Mouse (Mus musculus): ENCODE results near the gene Lrmda. TPM values are rescaled to one million over a fixed set of nuclear protein-coding genes. Genes with fewer than 3 reads are reported as not detected.

Lrmda gene
- polyA plus RNA-seq, 1 experiment = 0.65 TPM

- Histone ChIP-seq H3K4me3 (ENCODE audit: insufficient read depth, low read length) (no peak overlapping the region), H3K27ac (ENCODE audit: insufficient read depth, low read length) (no peak overlapping the region), H3K4me1 (ENCODE audit: control insufficient read depth, insufficient read depth, low read length) (no peaks in the 10 kb centered on the region)
- TF ChIP-seq CTCF (IDR thresholded peaks at IDR 0.05; ENCODE audit: extremely low read depth, insufficient read depth, low read length) = no peak
- no peak for TF ChIP-seq POLR2A (IDR thresholded peaks at IDR 0.05; ENCODE audit: extremely low read depth, insufficient read depth, low read length)
Observed at GRCm38 (mm10) chr14:22530706-22531105, 511.2 kb downstream of the Lrmda start.

- TF ChIP-seq POLR2A (IDR thresholded peaks at IDR 0.05; ENCODE audit: extremely low read depth, insufficient read depth, low read length) = no peak
- TF ChIP-seq CTCF (IDR thresholded peaks at IDR 0.05; ENCODE audit: extremely low read depth, insufficient read depth, low read length) = no peak
- Histone ChIP-seq H3K4me1 (ENCODE audit: control insufficient read depth, insufficient read depth, low read length) (no peaks in the 10 kb centered on the region), H3K4me3 (ENCODE audit: insufficient read depth, low read length) (no peak overlapping the region), H3K27ac (ENCODE audit: insufficient read depth, low read length) (no peak overlapping the region)
Observed at GRCm38 (mm10) chr14:22533501-22533900, 514.0 kb downstream of the Lrmda start.

GRCm38 (mm10) chr14:22545887-22546675 lies 526.6 kb downstream of the Lrmda start:
- Histone ChIP-seq H3K27ac (ENCODE audit: insufficient read depth, low read length) (no peak overlapping the region), H3K4me1 (ENCODE audit: control insufficient read depth, insufficient read depth, low read length) (no peaks in the 10 kb centered on the region), H3K4me3 (ENCODE audit: insufficient read depth, low read length) (no peak overlapping the region)
- TF ChIP-seq POLR2A (IDR thresholded peaks at IDR 0.05; ENCODE audit: extremely low read depth, insufficient read depth, low read length) = no peak
- no peak for TF ChIP-seq CTCF (IDR thresholded peaks at IDR 0.05; ENCODE audit: extremely low read depth, insufficient read depth, low read length)

GRCm38 (mm10) chr14:22546676-22546984 lies 527.1 kb downstream of the Lrmda start:
- Histone ChIP-seq H3K27ac (ENCODE audit: insufficient read depth, low read length) (no peak overlapping the region), H3K4me3 (ENCODE audit: insufficient read depth, low read length) (no peak overlapping the region), H3K4me1 (ENCODE audit: control insufficient read depth, insufficient read depth, low read length) (no peaks in the 10 kb centered on the region)
- TF ChIP-seq POLR2A (IDR thresholded peaks at IDR 0.05; ENCODE audit: extremely low read depth, insufficient read depth, low read length) (no peak), CTCF (IDR thresholded peaks at IDR 0.05; ENCODE audit: extremely low read depth, insufficient read depth, low read length) (no peak)

GRCm38 (mm10) chr14:22548286-22548685 lies 528.8 kb downstream of the Lrmda start:
- Histone ChIP-seq H3K4me1 (ENCODE audit: control insufficient read depth, insufficient read depth, low read length) (no peaks in the 10 kb centered on the region), H3K27ac (ENCODE audit: insufficient read depth, low read length) (no peak overlapping the region), H3K4me3 (ENCODE audit: insufficient read depth, low read length) (no peak overlapping the region)
- TF ChIP-seq CTCF (IDR thresholded peaks at IDR 0.05; ENCODE audit: extremely low read depth, insufficient read depth, low read length) = no peak
- no peak for TF ChIP-seq POLR2A (IDR thresholded peaks at IDR 0.05; ENCODE audit: extremely low read depth, insufficient read depth, low read length)

GRCm38 (mm10) chr14:22549166-22549565 lies 529.7 kb downstream of the Lrmda start:
- Histone ChIP-seq H3K4me3 (ENCODE audit: insufficient read depth, low read length) (no peak overlapping the region), H3K4me1 (ENCODE audit: control insufficient read depth, insufficient read depth, low read length) (no peaks in the 10 kb centered on the region), H3K27ac (ENCODE audit: insufficient read depth, low read length) (no peak overlapping the region)
- TF ChIP-seq CTCF (IDR thresholded peaks at IDR 0.05; ENCODE audit: extremely low read depth, insufficient read depth, low read length) = no peak

GRCm38 (mm10) chr14:22552358-22552757 lies 532.8 kb downstream of the Lrmda start:
- H3K27ac ChIP-seq (ENCODE audit: insufficient read depth, low read length) = no peak overlapping the region
- TF ChIP-seq CTCF (IDR thresholded peaks at IDR 0.05; ENCODE audit: extremely low read depth, insufficient read depth, low read length) (no peak), POLR2A (IDR thresholded peaks at IDR 0.05; ENCODE audit: extremely low read depth, insufficient read depth, low read length) (no peak)
- H3K4me3 ChIP-seq (ENCODE audit: insufficient read depth, low read length) = no peak overlapping the region
- no peaks in the 10 kb centered on the region for H3K4me1 ChIP-seq (ENCODE audit: control insufficient read depth, insufficient read depth, low read length)

- no peak overlapping the region for H3K27ac ChIP-seq (ENCODE audit: insufficient read depth, low read length)
- H3K4me3 ChIP-seq (ENCODE audit: insufficient read depth, low read length) = no peak overlapping the region
- no peak for TF ChIP-seq POLR2A (IDR thresholded peaks at IDR 0.05; ENCODE audit: extremely low read depth, insufficient read depth, low read length)
- no peak for TF ChIP-seq CTCF (IDR thresholded peaks at IDR 0.05; ENCODE audit: extremely low read depth, insufficient read depth, low read length)
- no peaks in the 10 kb centered on the region for H3K4me1 ChIP-seq (ENCODE audit: control insufficient read depth, insufficient read depth, low read length)
Observed at GRCm38 (mm10) chr14:22552841-22553240, 533.3 kb downstream of the Lrmda start.

- TF ChIP-seq POLR2A (IDR thresholded peaks at IDR 0.05; ENCODE audit: extremely low read depth, insufficient read depth, low read length) (no peak), CTCF (IDR thresholded peaks at IDR 0.05; ENCODE audit: extremely low read depth, insufficient read depth, low read length) (no peak)
Observed at GRCm38 (mm10) chr14:22553717-22554116, 534.2 kb downstream of the Lrmda start.

GRCm38 (mm10) chr14:22572486-22572885 lies 553.0 kb downstream of the Lrmda start:
- H3K4me1 ChIP-seq (ENCODE audit: control insufficient read depth, insufficient read depth, low read length) = no peaks in the 10 kb centered on the region
- H3K4me3 ChIP-seq (ENCODE audit: insufficient read depth, low read length) = no peak overlapping the region
- TF ChIP-seq CTCF (IDR thresholded peaks at IDR 0.05; ENCODE audit: extremely low read depth, insufficient read depth, low read length) (no peak), POLR2A (IDR thresholded peaks at IDR 0.05; ENCODE audit: extremely low read depth, insufficient read depth, low read length) (no peak)
- H3K27ac ChIP-seq (ENCODE audit: insufficient read depth, low read length) = no peak overlapping the region

More at GRCm38 (mm10) chr14:22553717-22554116, 534.2 kb downstream of the Lrmda start:
- H3K4me1 ChIP-seq (ENCODE audit: control insufficient read depth, insufficient read depth, low read length) = no peaks in the 10 kb centered on the region
- no peak overlapping the region for H3K27ac ChIP-seq (ENCODE audit: insufficient read depth, low read length)
- H3K4me3 ChIP-seq (ENCODE audit: insufficient read depth, low read length) = no peak overlapping the region
